Mouse (Mus musculus) MEL (cell line): ENCODE measurements around the gene Gm10277. TPM values are rescaled to one million over a fixed set of nuclear protein-coding genes. Genes with fewer than 3 reads are reported as not detected.
A peak's percentile ranks its signal among the peaks of the same experiment; 100 is the strongest.

Experiments
- DNase-seq: peaks from one replicate; pipeline ENCODE4 v3.0.0; 2011; ENCODE audit warnings: low read depth, low spot score
- H3K27ac ChIP-seq: 2 replicates; pipeline ENCODE4 v1.5.1; 2012; ENCODE audit warnings: low read depth, mild to moderate bottlenecking, control low read depth, low read length, moderate library complexity; ENCODE audit not compliant: control insufficient read depth
- H3K27me3 ChIP-seq, 2 experiments: fragments of 150-350 bp in 1 of 2; sonication (generic) in 1 of 2; 2 replicates each; pipeline ENCODE4 v1.6.1; 2012; ENCODE audit warnings: low read length in 2 of 2, mild to moderate bottlenecking in 2 of 2, improper control_type of control experiment in 1 of 2, moderate library complexity in 1 of 2; ENCODE audit not compliant: insufficient read depth in 2 of 2, control insufficient read depth in 1 of 2
- H3K36me3 ChIP-seq, 2 experiments: 2 replicates each; pipeline ENCODE4 v1.6.1; 2012 to 2014; ENCODE audit warnings: low read length in 2 of 2, improper control_type of control experiment in 1 of 2, inconsistent platforms in 1 of 2, mild to moderate bottlenecking in 1 of 2; ENCODE audit not compliant: insufficient read depth in 2 of 2, control insufficient read depth in 1 of 2
- H3K4me1 ChIP-seq, 2 experiments: fragments of 150-350 bp in 1 of 2; sonication (generic) in 1 of 2; 2 replicates each; pipeline ENCODE4 v1.6.1; 2012; ENCODE audit warnings: low read length in 2 of 2, improper control_type of control experiment in 1 of 2, mild to moderate bottlenecking in 1 of 2; ENCODE audit not compliant: insufficient read depth in 2 of 2, control insufficient read depth in 1 of 2
- H3K4me3 ChIP-seq, 2 experiments: fragments of 150-350 bp in 1 of 2; sonication (generic) in 1 of 2; 2 replicates each; pipeline ENCODE4 v1.5.1; 2012; ENCODE audit warnings: low read depth in 2 of 2, low read length in 2 of 2, mild to moderate bottlenecking in 2 of 2, moderate library complexity in 2 of 2, control low read depth in 1 of 2, improper control_type of control experiment in 1 of 2; ENCODE audit not compliant: control insufficient read depth in 1 of 2, insufficient read depth in 1 of 2
- H3K79me2 ChIP-seq: 2 replicates; pipeline ENCODE4 v1.6.1; 2012; ENCODE audit warnings: mild to moderate bottlenecking, low read length, moderate library complexity; ENCODE audit not compliant: control insufficient read depth, poor library complexity, insufficient read depth
- H3K9ac ChIP-seq: 2 replicates; pipeline ENCODE4 v1.6.1; 2012; ENCODE audit warnings: low read depth, mild to moderate bottlenecking, control low read depth, low read length, moderate library complexity; ENCODE audit not compliant: control insufficient read depth, poor library complexity, severe bottlenecking
- H3K9me3 ChIP-seq: fragments of 150-350 bp; sonication (generic); replicated peaks from 2 replicates; pipeline ENCODE4 v1.6.1; 2012; ENCODE audit warnings: mild to moderate bottlenecking, low read length, improper control_type of control experiment, moderate library complexity; ENCODE audit not compliant: insufficient read depth
- CHD1 ChIP-seq: IDR thresholded peaks from 2 replicates; pipeline ENCODE4 v1.6.1; 2012; ENCODE audit warnings: low read depth, mild to moderate bottlenecking, inconsistent platforms, low read length, improper control_type of control experiment
- CTCF ChIP-seq, 3 experiments: IDR thresholded peaks in 2 of 3; conservative IDR thresholded peaks in 1 of 3; 2 replicates each; pipeline ENCODE4 v1.5.1; 2011 to 2012; ENCODE audit warnings: low read length in 3 of 3, low read depth in 2 of 3, mild to moderate bottlenecking in 2 of 3, improper control_type of control experiment in 1 of 3, inconsistent platforms in 1 of 3, mixed read lengths in 1 of 3, moderate library complexity in 1 of 3; ENCODE audit not compliant: control insufficient read depth in 1 of 3, insufficient read depth in 1 of 3, poor library complexity in 1 of 3, severe bottlenecking in 1 of 3
- E2F4 ChIP-seq: IDR thresholded peaks from 2 replicates; pipeline ENCODE4 v1.6.1; 2011; ENCODE audit warnings: low read depth, low read length, improper control_type of control experiment, borderline replicate concordance
- ELF1 ChIP-seq: IDR thresholded peaks from 2 replicates; pipeline ENCODE4 v1.6.1; 2014; ENCODE audit warnings: low read depth, mild to moderate bottlenecking, inconsistent platforms, low read length, improper control_type of control experiment, moderate library complexity
- EP300 ChIP-seq, 2 experiments: IDR thresholded peaks; 2 replicates each; pipeline ENCODE4 v1.6.1; 2011; ENCODE audit warnings: improper control_type of control experiment in 2 of 2, low read length in 2 of 2, low read depth in 1 of 2, mild to moderate bottlenecking in 1 of 2
- KAT2A ChIP-seq: conservative IDR thresholded peaks from 2 replicates; pipeline ENCODE4 v1.6.1; 2012; ENCODE audit warnings: low read depth, low read length, improper control_type of control experiment, inconsistent platforms
- MAFK ChIP-seq: IDR thresholded peaks from 2 replicates; pipeline ENCODE4 v1.6.1; 2011; ENCODE audit warnings: low read depth, mild to moderate bottlenecking, low read length, improper control_type of control experiment, borderline replicate concordance
- MAX ChIP-seq: IDR thresholded peaks from 2 replicates; pipeline ENCODE4 v1.6.1; 2011; ENCODE audit warnings: low read length, improper control_type of control experiment
- MAZ ChIP-seq: IDR thresholded peaks from 2 replicates; pipeline ENCODE4 v1.6.1; 2012; ENCODE audit warnings: low read depth, mild to moderate bottlenecking, inconsistent platforms, low read length, improper control_type of control experiment
- MEF2A ChIP-seq: IDR thresholded peaks from 2 replicates; pipeline ENCODE4 v1.6.1; 2014; ENCODE audit warnings: low read depth, mild to moderate bottlenecking, inconsistent platforms, low read length, improper control_type of control experiment; ENCODE audit not compliant: poor library complexity, insufficient replicate concordance, severe bottlenecking; ENCODE audit errors: extremely low read depth
- MXI1 ChIP-seq: IDR thresholded peaks from 2 replicates; pipeline ENCODE4 v1.6.1; 2011; ENCODE audit warnings: mild to moderate bottlenecking, low read depth, low read length, improper control_type of control experiment
- MYB ChIP-seq: IDR thresholded peaks from 2 replicates; pipeline ENCODE4 v1.6.1; 2011; ENCODE audit warnings: mild to moderate bottlenecking, low read depth, low read length, improper control_type of control experiment
- MYC ChIP-seq: IDR thresholded peaks from 2 replicates; pipeline ENCODE4 v1.6.1; 2011; ENCODE audit warnings: low read depth, mild to moderate bottlenecking, low read length, improper control_type of control experiment, moderate library complexity
- NELFE ChIP-seq: IDR thresholded peaks from 2 replicates; pipeline ENCODE4 v1.6.1; 2011; ENCODE audit warnings: low read depth, low read length, improper control_type of control experiment
- RAD21 ChIP-seq: IDR thresholded peaks from 2 replicates; pipeline ENCODE4 v1.6.1; 2011; ENCODE audit warnings: mild to moderate bottlenecking, low read depth, low read length, improper control_type of control experiment
- RCOR1 ChIP-seq: IDR thresholded peaks from 2 replicates; pipeline ENCODE4 v1.6.1; 2012; ENCODE audit warnings: low read depth, mild to moderate bottlenecking, inconsistent platforms, low read length, improper control_type of control experiment
- SMC3 ChIP-seq: IDR thresholded peaks from 2 replicates; pipeline ENCODE4 v1.6.1; 2011; ENCODE audit warnings: low read depth, low read length, improper control_type of control experiment
- TAL1 ChIP-seq: IDR thresholded peaks from 2 replicates; pipeline ENCODE4 v1.6.1; 2012; ENCODE audit warnings: mild to moderate bottlenecking, inconsistent platforms, low read length, moderate library complexity, mixed read lengths
- UBTF ChIP-seq: IDR thresholded peaks from 2 replicates; pipeline ENCODE4 v1.6.1; 2012; ENCODE audit warnings: low read depth, mild to moderate bottlenecking, inconsistent platforms, low read length, improper control_type of control experiment, moderate library complexity, borderline replicate concordance; ENCODE audit not compliant: insufficient read depth
- USF1 ChIP-seq: IDR thresholded peaks from 2 replicates; pipeline ENCODE4 v1.6.1; 2014; ENCODE audit warnings: low read depth, mild to moderate bottlenecking, inconsistent platforms, low read length, improper control_type of control experiment, moderate library complexity
- USF2 ChIP-seq, 2 experiments: IDR thresholded peaks; 2 replicates each; pipeline ENCODE4 v1.6.1; 2011 to 2012; ENCODE audit warnings: improper control_type of control experiment in 2 of 2, low read length in 2 of 2, borderline replicate concordance in 1 of 2, inconsistent platforms in 1 of 2, low read depth in 1 of 2, mild to moderate bottlenecking in 1 of 2; ENCODE audit not compliant: insufficient read depth in 1 of 2
- ZC3H11A ChIP-seq: IDR thresholded peaks from 2 replicates; pipeline ENCODE4 v1.6.1; 2012; ENCODE audit warnings: low read depth, mild to moderate bottlenecking, inconsistent platforms, low read length, improper control_type of control experiment
- polyA plus RNA-seq, 2 experiments: library from polyadenylated mRNA; stranded (reverse) in 1 of 2; unstranded in 1 of 2; fragments of >175 nt in 1 of 2; fragments of >200 nt in 1 of 2; gene quantifications; 2 replicates each; pipeline versions ENCODE4 v1.2.1 to v1.2.4; 2012; ENCODE audit warnings: low replicate concordance in 2 of 2, low read depth in 1 of 2; ENCODE audit not compliant: insufficient read length in 2 of 2, insufficient read depth in 1 of 2, missing spikeins in 1 of 2
- total RNA-seq: library from RNA; depleted of rRNA; stranded (reverse); fragments of 300-350 nt; gene quantifications from 2 replicates; pipeline ENCODE4 v1.2.3, GENCODE M21; 2012

The Gm10277 gene
- total and polyA plus RNA-seq, 3 experiments, result 0.19 to 0.35 TPM; not detected in 1

DNA sequence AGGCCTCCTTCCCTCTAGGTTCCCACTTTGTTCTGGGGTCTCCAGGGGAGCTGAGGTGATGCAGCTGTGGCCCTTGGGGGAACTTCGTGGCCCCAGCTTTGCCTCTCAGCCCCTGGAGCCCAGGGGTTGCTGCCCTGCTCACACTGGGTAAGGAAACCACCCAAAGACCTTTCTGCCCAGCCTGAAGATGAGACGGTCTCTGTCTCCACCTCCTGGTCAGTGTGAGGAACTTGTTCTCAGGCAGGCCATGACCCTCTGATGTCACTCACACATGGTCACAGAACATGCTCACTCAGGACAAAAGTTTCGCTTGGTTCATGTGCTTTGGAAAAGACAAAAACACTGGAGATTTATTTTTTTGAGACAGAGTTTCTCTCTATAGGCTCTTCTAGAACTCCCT, 28.5 kb upstream of the Gm10277 start:
- H3K4me3 ChIP-seq, result no peak overlapping the region
- no peak overlapping the region for H3K9ac ChIP-seq
- peak; percentile 81 for DNase-seq

DNA sequence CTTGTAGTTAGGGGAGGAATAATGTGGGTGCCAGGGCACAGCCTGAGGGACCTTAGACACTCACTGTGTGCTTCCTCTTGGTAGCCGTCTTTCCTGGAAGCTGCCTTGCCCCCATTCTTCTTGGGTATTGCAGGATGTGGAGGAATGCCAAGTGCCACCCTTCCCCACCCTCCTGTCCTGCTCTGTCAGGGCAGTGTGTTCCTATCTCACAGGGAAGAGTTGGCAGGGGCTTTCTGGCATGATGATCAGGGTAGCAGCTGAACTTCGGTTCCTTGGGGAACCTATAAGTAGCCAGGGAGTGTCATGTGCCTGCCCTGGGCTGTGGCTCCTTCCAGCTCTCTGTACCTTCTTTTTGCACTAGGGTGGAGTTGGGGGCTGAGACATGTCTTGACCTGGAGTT, 26.4 kb upstream of the Gm10277 start:
- no peak overlapping the region for H3K27ac ChIP-seq
- TF ChIP-seq RCOR1 (no peak), CHD1 (no peak), MAFK (no peak), MYB (no peak), MAZ (no peak), ZC3H11A (no peak), KAT2A (no peak), NELFE (no peak)
- H3K79me2 ChIP-seq, result no peaks in the 10 kb centered on the region
- H3K27me3 ChIP-seq, result no peaks in the 10 kb centered on the region
- no peaks in the 10 kb centered on the region for H3K9me3 ChIP-seq
- DNase-seq, result no peak
- no peak overlapping the region for H3K9ac ChIP-seq
- no peaks in the 10 kb centered on the region for H3K36me3 ChIP-seq
- no peak overlapping the region for H3K4me3 ChIP-seq
- H3K4me1 ChIP-seq, result no peaks in the 10 kb centered on the region

More for the DNA sequence above, 28.5 kb upstream of the Gm10277 start:
- no peaks in the 10 kb centered on the region for H3K27me3 ChIP-seq
- H3K9me3 ChIP-seq, result no peaks in the 10 kb centered on the region
- H3K4me1 ChIP-seq, result no peaks in the 10 kb centered on the region
- no peak overlapping the region for H3K27ac ChIP-seq
- no peaks in the 10 kb centered on the region for H3K79me2 ChIP-seq
- no peaks in the 10 kb centered on the region for H3K36me3 ChIP-seq
- TF ChIP-seq CTCF (IDR thresholded peaks at IDR 0.05 in 2 of 3, conservative IDR thresholded peaks at IDR 0.05 in 1 of 3; ENCODE audit: control insufficient read depth in 1 of 3, insufficient read depth in 1 of 3, low read depth in 2 of 3, low read length in 3 of 3, poor library complexity in 1 of 3, severe bottlenecking in 1 of 3), result peak; percentile 75 to 97 (median 85)
- peak; percentile 75 for TF ChIP-seq ZC3H11A
- peak; percentile 38; the same call in 1 of the 2 replicates for TF ChIP-seq MAX
- TF ChIP-seq USF2 (IDR thresholded peaks at IDR 0.05; ENCODE audit: borderline replicate concordance in 1 of 2, insufficient read depth in 1 of 2, low read depth in 1 of 2, low read length in 2 of 2), result no peak
- TF ChIP-seq SMC3, result peak; percentile 83
- TF ChIP-seq MYC, result peak; percentile 54; the same call in 1 of the 2 replicates
- no peak for TF ChIP-seq RCOR1
- peak; percentile 97 for TF ChIP-seq RAD21
- no peak for TF ChIP-seq MEF2A

DNA sequence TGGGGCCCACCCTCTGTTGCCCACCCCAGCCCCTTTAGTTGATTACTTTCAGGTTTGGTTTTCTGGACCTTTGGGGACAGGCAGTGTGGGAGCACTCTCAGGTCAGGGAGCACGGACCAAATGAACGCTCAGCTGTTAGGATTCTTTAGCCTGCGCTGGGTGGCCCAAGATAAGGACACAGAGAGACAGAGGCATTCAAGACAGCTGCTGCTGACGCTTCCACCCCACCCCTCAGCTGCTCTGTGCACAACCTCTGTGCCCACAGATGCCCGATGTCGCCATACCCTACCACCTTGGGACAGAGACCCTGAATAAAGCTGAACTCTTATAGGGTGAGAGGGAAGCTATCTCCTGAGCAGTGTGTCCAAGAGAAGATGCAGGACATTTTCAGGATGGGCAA, 22.5 kb upstream of the Gm10277 start:
- H3K4me1 ChIP-seq, result no peaks in the 10 kb centered on the region
- TF ChIP-seq MYC (no peak), MAX (no peak), MEF2A (no peak), TAL1 (no peak), MAFK (no peak), MXI1 (no peak), RAD21 (no peak), UBTF (no peak), USF1 (no peak), ELF1 (no peak), E2F4 (no peak), EP300 (IDR thresholded peaks at IDR 0.05; ENCODE audit: low read depth in 1 of 2, low read length in 2 of 2) (no peak)
- DNase-seq, result no peak
- no peaks in the 10 kb centered on the region for H3K79me2 ChIP-seq
- no peaks in the 10 kb centered on the region for H3K27me3 ChIP-seq
- H3K36me3 ChIP-seq, result no peaks in the 10 kb centered on the region
- H3K9ac ChIP-seq, result no peak overlapping the region
- H3K27ac ChIP-seq, result no peak overlapping the region
- H3K4me3 ChIP-seq, result no peak overlapping the region
- H3K9me3 ChIP-seq, result no peaks in the 10 kb centered on the region
